In the genomic region with DNA sequence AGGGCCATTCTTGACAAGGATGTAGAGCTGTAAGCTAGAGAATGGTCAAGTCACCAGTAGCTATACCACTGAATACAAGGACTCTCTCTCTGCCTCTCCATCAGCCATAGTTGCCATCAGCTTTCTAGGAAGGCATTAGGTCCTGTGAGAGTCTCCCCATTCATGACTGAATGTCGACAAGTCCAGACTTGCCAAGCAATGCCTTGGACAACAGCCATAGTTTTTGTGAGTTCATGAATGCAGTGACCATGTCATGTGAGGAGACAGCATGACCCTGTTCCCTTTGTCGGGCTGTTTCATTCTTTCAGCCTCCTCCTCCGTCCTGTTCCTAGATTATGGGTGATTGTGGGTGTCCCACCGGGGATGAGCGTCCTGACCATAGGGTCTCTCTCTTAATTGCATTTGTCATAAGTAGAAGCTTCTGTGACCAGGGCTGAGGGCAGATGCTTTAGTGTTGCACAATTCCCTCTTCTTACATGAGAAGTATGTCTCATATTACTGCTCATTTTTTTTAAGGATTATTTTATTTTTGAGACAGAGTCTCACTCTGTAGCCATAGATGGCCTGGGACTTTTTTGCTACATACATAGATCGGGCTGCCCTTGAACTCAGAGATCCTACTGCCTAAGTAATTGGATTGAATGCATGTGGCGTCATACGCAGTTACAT, we compare ENCODE assay signal across 15 mouse cellular contexts. TPM values are rescaled to one million over a fixed set of nuclear protein-coding genes. Genes with fewer than 3 reads are reported as not detected.
A peak's percentile ranks its signal among the peaks of the same experiment; 100 is the strongest.
DNase-seq lines count a peak whose midpoint lies in the region; ATAC-seq and TF ChIP-seq lines count a peak whose summit lies in the region.
"Had no signal": no experiment of that assay in that cellular context is flagged by ENCODE, and none has a peak within 500 bp of the region (broad histone marks: within the 10 kb centered on the region; RNA-seq: fewer than 3 reads in every experiment).

No protein-coding gene starts in this region.

- no peak for TF ChIP-seq CTCF in bone marrow macrophage, adult 2 months (IDR thresholded peaks at IDR 0.05; ENCODE audit: low read depth, low read length)

- peak; percentile 29; the same call in 1 of the 2 replicates for ATAC-seq in forebrain, embryonic 14.5 days
- ATAC-seq in forebrain, embryonic 11.5 days (replicated peaks; ENCODE audit: low FRiP score), result no peak
- peak; percentile 19; the same call in 1 of the 2 replicates for ATAC-seq in lung, embryonic 15.5 days (ENCODE audit: borderline replicate concordance, extremely low read depth, low FRiP score, low TSS enrichment)

- H3K27ac ChIP-seq in forebrain, embryonic 14.5 days (ENCODE audit: low read depth, low read length), result no peak overlapping the region
- no peak overlapping the region for H3K27ac ChIP-seq in forebrain, embryonic 11.5 days (ENCODE audit: low read depth, low read length)
- H3K27ac ChIP-seq in lung, embryonic 15.5 days, result no peak overlapping the region
- H3K27ac ChIP-seq in bone marrow macrophage, adult 2 months (ENCODE audit: insufficient read depth, low read depth, low read length), result peak overlapping the region; percentile 10
- H3K27ac ChIP-seq: embryonic facial prominence, embryonic 12.5 days; limb, embryonic 13.5 days had no signal

- H3K9ac ChIP-seq in forebrain, embryonic 14.5 days (ENCODE audit: low read length), result no peak overlapping the region
- no peak overlapping the region for H3K9ac ChIP-seq in forebrain, embryonic 11.5 days (ENCODE audit: low read length)
- no peak overlapping the region for H3K9ac ChIP-seq in lung, embryonic 15.5 days
- H3K9ac ChIP-seq: embryonic facial prominence, embryonic 12.5 days; limb, embryonic 13.5 days had no signal

- no peak overlapping the region for H3K4me3 ChIP-seq in forebrain, embryonic 14.5 days (ENCODE audit: low read depth, low read length)
- no peak overlapping the region for H3K4me3 ChIP-seq in forebrain, embryonic 11.5 days (ENCODE audit: low read depth, low read length)
- no peak overlapping the region for H3K4me3 ChIP-seq in lung, embryonic 15.5 days
- no peak overlapping the region for H3K4me3 ChIP-seq in bone marrow macrophage, adult 2 months (ENCODE audit: insufficient read depth, low read length)
- H3K4me3 ChIP-seq: embryonic facial prominence, embryonic 12.5 days; limb, embryonic 13.5 days had no signal

- DNase-seq in forebrain, embryonic 14.5 days (ENCODE audit: low spot score), result peak; percentile 12
- DNase-seq in forebrain, embryonic 11.5 days (ENCODE audit: low spot score), result no peak
- DNase-seq in lung, postnatal 25 days (ENCODE audit: low spot score), result no peak
- DNase-seq in heart, postnatal 4 days, result peak; percentile 65
- DNase-seq in thymus, postnatal 14 days, result no peak
- no peak for DNase-seq in spleen, postnatal 4 days (ENCODE audit: low spot score in 2 of 2)
- DNase-seq: cerebellum, adult 18-20 months; gastrocnemius, postnatal 36 days; kidney, adult 11 months; thymus, adult 2 months had no signal

- H3K27me3 ChIP-seq in forebrain, embryonic 14.5 days (replicated peaks; ENCODE audit: control insufficient read depth, insufficient read depth, low read length), result no peaks in the 10 kb centered on the region
- no peaks in the 10 kb centered on the region for H3K27me3 ChIP-seq in forebrain, embryonic 11.5 days (ENCODE audit: control insufficient read depth, insufficient read depth, low read length)
- no peaks in the 10 kb centered on the region for H3K27me3 ChIP-seq in lung, embryonic 15.5 days
- H3K27me3 ChIP-seq: CH12.LX; embryonic facial prominence, embryonic 12.5 days; limb, embryonic 13.5 days had no signal

- H3K9me3 ChIP-seq in forebrain, embryonic 14.5 days (replicated peaks; ENCODE audit: control insufficient read depth, low read length), result no peaks in the 10 kb centered on the region
- H3K9me3 ChIP-seq in forebrain, embryonic 11.5 days (ENCODE audit: control insufficient read depth, low read length), result no peaks in the 10 kb centered on the region
- H3K9me3 ChIP-seq in lung, embryonic 15.5 days, result no peaks in the 10 kb centered on the region
- H3K9me3 ChIP-seq: embryonic facial prominence, embryonic 12.5 days; limb, embryonic 13.5 days had no signal

- no peaks in the 10 kb centered on the region for H3K36me3 ChIP-seq in forebrain, embryonic 14.5 days (ENCODE audit: control insufficient read depth, insufficient read depth, low read length)
- H3K36me3 ChIP-seq in forebrain, embryonic 11.5 days (ENCODE audit: control insufficient read depth, insufficient read depth, low read length), result no peaks in the 10 kb centered on the region
- no peaks in the 10 kb centered on the region for H3K36me3 ChIP-seq in lung, embryonic 15.5 days
- H3K36me3 ChIP-seq: embryonic facial prominence, embryonic 12.5 days; limb, embryonic 13.5 days had no signal

- peaks cover 3% of the 10 kb centered on the region; the same call in 1 of the 2 replicates for H3K4me1 ChIP-seq in forebrain, embryonic 14.5 days (ENCODE audit: control insufficient read depth, insufficient read depth, low read length)
- no peaks in the 10 kb centered on the region for H3K4me1 ChIP-seq in forebrain, embryonic 11.5 days (replicated peaks; ENCODE audit: control insufficient read depth, insufficient read depth, low read length)
- no peaks in the 10 kb centered on the region for H3K4me1 ChIP-seq in lung, embryonic 15.5 days
- H3K4me1 ChIP-seq in bone marrow macrophage, adult 2 months (ENCODE audit: control insufficient read depth, insufficient read depth, low read length), result peaks cover 31% of the 10 kb centered on the region

- 88% methylated on average over 8 of the region's 8 CpGs for WGBS in forebrain, embryonic 14.5 days
- 91% methylated on average over 8 of the region's 8 CpGs for WGBS in forebrain, embryonic 11.5 days
- 84% methylated on average over 8 of the region's 8 CpGs for WGBS in lung, embryonic 15.5 days

- no peak for TF ChIP-seq POLR2A in bone marrow macrophage, adult 2 months (IDR thresholded peaks at IDR 0.05; ENCODE audit: borderline replicate concordance, low read depth, low read length)

- no peak overlapping the region for H3K4me2 ChIP-seq in forebrain, embryonic 14.5 days (ENCODE audit: low read length)
- H3K4me2 ChIP-seq in forebrain, embryonic 11.5 days (ENCODE audit: low read depth, low read length, severe bottlenecking), result no peak overlapping the region
- no peak overlapping the region for H3K4me2 ChIP-seq in lung, embryonic 15.5 days
- H3K4me2 ChIP-seq: embryonic facial prominence, embryonic 12.5 days; limb, embryonic 13.5 days had no signal

RNA-seq across cellular contexts. Expression of a gene that starts 37.8 kb away (rescaled TPM):
- polyA plus RNA-seq in forebrain, embryonic 14.5 days (2014; fragmentation: Nextera tagmentation; extraction: Ambion mirVana), result 5.5 and 6.4 TPM in 2 replicates
- polyA plus RNA-seq in forebrain, embryonic 11.5 days (2014; fragmentation: Nextera tagmentation; extraction: Ambion mirVana), result 9.2 and 10.4 TPM in 2 replicates
- polyA plus RNA-seq in lung, embryonic 15.5 days (2015; fragmentation: Nextera tagmentation; extraction: Ambion mirVana), result 10.3 TPM in 2 replicates
- 19.3 and 23.2 TPM in 2 replicates for polyA plus RNA-seq in bone marrow macrophage, adult 2 months (2012; ENCODE audit: insufficient read depth, insufficient read length, missing spikeins)
- total RNA-seq in heart, postnatal 4 days (2021), result 100 to 1,000 TPM; 129 to 144 TPM

Comparison
In these comparisons a context has a peak if more than half of its experiments do, and no peak if none do; other contexts are left out.
1. DNase-seq: peak in forebrain, embryonic 14.5 days (single experiment) and heart, postnatal 4 days (single experiment); none in forebrain, embryonic 11.5 days (single experiment), lung, postnatal 25 days (single experiment), thymus, postnatal 14 days (single experiment) and spleen, postnatal 4 days (0 of 2).